Mouse (Mus musculus) c-Kit-negative CD71-positive TER-119-positive erythroid progenitor cells, embryonic 14.5 days (primary cell): ENCODE data around the gene Tmem25.
"Not testable (repeated sequence)": the region's sequence is repeated elsewhere in the genome, so short reads cannot be mapped to it uniquely, and the experiment has no call there.

Experiments used
- DNase-seq: peaks from one replicate; pipeline ENCODE4 v3.0.0-alpha.2; 2013; ENCODE audit warnings: low read depth, low spot score

Gene Tmem25

DNA sequence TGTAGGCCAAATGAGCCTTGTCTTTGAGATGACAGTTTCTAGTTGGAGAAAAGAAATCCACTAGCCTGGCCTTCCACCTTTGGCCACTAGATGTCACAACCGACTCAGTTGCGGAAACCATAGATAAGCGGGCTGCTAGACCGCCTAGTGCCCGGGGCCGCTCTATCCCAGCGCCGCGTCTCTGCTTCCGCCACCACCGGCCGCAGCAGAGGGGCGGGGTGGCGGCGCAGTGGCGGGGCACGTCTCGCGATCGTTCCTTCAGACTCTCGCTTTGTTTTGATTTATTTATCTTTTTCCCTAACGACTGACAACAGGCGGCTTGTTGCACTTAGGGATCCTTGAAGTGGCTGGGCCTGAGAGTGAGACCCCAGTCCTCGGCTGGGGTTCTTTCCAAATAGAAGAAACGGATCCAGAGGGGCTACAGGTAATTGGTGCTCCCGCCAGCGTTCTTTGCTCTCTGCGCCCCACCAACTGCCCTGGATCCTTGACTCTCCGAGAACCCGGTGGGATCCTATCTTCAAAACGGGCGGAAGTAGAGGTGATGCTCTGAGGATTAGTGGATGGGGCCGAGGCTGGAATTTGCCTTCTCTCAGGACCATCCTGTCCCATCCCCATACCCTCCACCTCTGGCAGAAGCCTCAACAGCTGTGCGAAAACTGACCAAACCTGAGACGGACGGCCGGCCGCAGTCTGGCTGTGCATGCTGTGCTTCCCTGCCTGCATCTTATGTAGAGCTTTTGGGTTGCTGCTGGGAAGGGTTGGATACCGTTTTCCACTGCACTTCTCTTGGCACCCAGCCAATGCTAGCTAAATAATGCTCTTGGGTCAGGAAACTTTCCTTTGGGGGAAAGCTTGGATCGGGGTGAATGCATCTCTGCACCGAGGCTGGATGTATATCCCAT, 26.1 kb downstream of the Tmem25 start:
- DNase-seq: peak; percentile 92

DNA sequence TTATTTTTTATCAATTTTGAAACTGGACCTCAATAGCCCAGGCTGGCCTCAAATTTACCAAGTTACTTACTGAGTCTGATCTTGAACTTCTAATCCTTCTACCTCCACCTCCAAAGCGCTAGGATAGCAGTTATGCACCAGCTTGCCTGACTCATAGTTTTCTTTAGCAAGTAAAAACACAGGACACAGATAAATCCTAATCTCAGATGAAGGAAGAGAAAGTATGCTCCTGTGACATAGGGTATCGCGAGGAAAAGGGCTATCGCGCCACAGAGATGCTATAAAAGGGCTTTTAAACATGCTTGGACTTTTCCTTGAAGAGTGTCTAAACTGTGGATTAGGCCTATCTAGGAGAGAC, 26.7 kb downstream of the Tmem25 start:
- DNase-seq: no peak

DNA sequence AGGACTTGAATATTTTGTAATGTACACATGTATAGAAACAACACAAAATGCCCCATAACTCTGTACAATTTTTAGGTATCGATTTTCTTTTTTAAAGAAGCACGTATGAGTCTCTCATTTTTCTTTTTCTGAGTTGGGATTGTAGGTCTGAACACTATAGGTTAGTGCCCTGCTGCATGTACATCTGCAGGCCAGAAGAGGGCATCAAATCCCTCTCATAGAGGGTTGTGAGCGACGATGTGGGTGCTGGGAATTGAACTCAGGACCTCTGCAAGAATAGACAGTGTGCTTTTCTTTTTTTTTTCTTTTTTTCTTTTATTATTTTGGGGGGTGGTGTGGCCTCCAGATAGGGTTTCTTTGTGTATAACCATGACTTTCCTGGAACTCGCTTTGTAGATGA, 27.7 kb downstream of the Tmem25 start:
- no peak for DNase-seq

- not testable (repeated sequence) for DNase-seq
Measured at GRCm38 (mm10) chr9:44768029-44768394, 31.1 kb downstream of the Tmem25 start.

DNA sequence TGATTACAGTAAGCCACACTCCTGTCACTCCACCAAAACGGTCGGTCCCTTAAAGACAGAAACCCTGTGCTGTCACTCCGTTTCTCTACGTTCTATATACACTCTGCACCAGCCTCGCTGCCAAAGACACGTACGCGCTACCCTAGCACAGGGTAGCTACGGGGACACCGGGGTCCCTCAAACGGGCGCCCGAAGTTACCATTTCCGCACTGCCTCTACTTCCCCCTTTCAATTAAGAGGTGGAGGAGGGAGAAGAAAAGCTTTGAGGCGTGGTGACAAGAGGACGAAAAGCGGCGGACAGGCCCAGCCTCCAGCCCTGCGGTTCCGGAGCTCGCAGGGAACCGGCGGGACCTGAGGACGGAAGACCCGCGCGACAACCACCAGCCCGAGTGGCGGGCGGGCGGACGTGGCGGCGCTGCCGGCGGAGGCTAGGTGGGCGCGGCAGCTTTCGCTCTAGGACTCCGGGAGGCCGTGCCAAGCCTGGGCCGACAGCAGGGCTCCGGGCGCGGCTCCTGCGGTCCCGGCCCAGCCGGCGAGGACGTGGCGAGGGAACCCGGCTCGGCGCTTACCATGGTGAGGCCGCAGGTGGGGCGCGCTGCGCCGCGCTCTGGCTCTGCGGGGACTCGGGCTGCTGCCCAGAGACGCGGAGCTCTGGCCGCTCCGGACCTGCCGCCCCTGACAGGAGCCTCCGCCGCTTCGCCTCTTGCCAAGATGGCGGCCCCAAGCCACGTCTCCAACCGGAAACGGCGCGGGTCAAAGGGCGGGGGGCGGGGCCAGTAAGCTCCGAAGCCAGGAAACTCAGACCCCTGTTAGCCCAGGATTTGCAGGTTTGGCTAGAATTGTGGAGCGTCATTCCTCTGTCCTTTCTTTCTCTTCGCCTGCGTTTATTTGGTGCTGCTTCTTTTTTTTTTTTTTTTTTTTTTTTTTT, 31.7 kb downstream of the Tmem25 start, which contains the start of the genes Arcn1 and Ift46:
Gene Arcn1 (minus strand): TSS at position 745 of the 928 bp plus-strand sequence.
Gene Ift46 (plus strand): TSS at position 808 of the 928 bp plus-strand sequence.
- peak; percentile 80 for DNase-seq

- DNase-seq: no peak
Measured at GRCm38 (mm10) chr9:44760873-44761272, 38.2 kb downstream of the Tmem25 start.

DNA sequence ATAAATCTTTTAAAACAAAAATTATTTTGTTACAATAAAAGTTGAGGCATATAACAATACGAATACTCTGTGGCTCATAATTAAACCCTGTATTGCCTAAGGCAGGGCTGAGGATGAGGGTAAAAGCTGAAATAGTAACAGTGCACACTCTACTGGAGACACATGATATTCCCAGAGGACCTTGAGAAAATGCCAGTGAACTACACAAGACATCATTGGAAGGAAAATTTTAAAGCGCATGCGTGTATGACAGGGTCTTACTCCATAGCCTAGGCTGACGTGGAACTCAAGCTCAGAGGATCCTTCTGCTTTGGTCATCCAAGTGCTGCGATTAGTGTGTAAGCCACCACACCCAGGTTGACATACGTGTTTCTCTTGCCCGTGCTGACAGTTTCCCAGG, 50.6 kb downstream of the Tmem25 start:
- no peak for DNase-seq

DNA sequence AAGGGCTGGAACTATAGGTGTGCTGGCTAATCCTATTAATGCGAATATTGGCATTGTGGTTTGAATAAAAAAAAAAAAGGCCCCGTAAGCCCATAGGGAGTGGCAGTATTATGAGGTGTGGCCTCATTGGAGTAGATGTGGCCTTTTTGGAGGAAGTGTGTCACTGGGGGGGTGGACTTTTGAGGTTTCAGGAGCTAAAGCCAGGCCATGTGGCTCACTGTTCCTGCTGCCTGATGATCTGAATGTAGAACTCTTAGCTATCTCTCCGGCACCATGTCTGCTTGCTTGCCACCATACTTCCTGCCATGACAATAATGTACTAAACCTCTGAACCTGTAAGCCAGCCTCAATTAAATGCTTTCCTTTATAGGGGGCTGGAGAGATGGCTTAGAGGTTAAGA, 51.8 kb downstream of the Tmem25 start:
- DNase-seq: no peak

- DNase-seq: no peak
Measured at GRCm38 (mm10) chr9:44746666-44747065, 52.4 kb downstream of the Tmem25 start.

DNA sequence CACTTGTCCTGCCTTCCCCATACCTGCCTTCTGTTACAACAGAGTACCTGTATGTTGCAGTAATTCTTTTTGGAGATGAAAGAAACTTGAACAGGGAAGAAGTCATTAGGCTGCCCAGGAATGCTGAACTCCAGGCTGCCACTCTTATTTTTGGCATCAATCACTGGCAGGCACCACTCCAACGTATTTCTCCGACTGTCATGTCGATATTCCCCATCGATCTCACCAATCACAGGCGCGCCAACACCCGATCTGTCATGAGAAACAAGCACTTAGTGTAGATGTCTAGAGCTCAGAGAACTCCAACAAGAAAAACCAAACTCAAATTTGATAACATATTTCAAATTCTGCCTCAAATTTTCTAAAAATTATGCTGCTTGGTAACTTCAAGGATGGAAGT, 53.7 kb downstream of the Tmem25 start:
- no peak for DNase-seq
